In the genomic region with DNA sequence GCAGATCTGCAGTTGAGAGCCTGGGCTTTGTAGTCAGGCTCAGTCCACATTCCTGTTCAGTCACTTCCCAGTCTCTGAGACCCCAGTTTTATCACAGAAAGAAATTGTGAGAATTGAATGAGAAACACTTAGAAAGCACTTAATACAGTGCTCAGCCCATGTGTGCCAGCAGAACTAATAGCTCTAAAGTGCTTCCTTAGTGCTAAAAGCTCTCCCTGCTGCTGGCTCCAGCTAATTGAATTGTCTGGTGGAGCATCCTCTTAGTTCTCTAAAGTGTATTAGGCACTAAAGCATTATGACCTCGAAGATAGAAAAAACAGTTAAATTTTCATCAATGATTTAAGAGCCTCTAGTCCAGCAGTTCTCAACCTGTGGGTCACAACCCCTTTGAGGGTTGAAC, we compare ENCODE assay signal across 22 mouse cellular contexts. TPM values are rescaled to one million over a fixed set of nuclear protein-coding genes. Genes with fewer than 3 reads are reported as not detected.
A peak's percentile ranks its signal among the peaks of the same experiment; 100 is the strongest.
DNase-seq lines count a peak whose midpoint lies in the region; ATAC-seq and TF ChIP-seq lines count a peak whose summit lies in the region.
"Had no signal": no experiment of that assay in that cellular context is flagged by ENCODE, and none has a peak within 500 bp of the region (broad histone marks: within the 10 kb centered on the region; RNA-seq: fewer than 3 reads in every experiment).

No protein-coding gene starts in this region.

- no peak; the same call in 1 of the 2 replicates for ATAC-seq in forebrain, embryonic 14.5 days
- ATAC-seq in forebrain, embryonic 13.5 days: no peak
- peak; percentile 43; the same call in 1 of the 2 replicates for ATAC-seq in hindbrain, embryonic 13.5 days (ENCODE audit: low FRiP score)
- ATAC-seq in midbrain, postnatal 0 days (ENCODE audit: low FRiP score): no peak
- ATAC-seq: CD4-positive, CD25-positive, alpha-beta regulatory T cell, adult 4 months; inflammation-experienced regulatory T-cells, adult 6 months; intestine, postnatal 0 days had no signal

- H3K27me3 ChIP-seq in forebrain, embryonic 14.5 days (replicated peaks; ENCODE audit: control insufficient read depth, insufficient read depth, low read length): no peaks in the 10 kb centered on the region
- H3K27me3 ChIP-seq in forebrain, embryonic 13.5 days: no peaks in the 10 kb centered on the region
- H3K27me3 ChIP-seq in hindbrain, embryonic 13.5 days: no peaks in the 10 kb centered on the region
- no peaks in the 10 kb centered on the region for H3K27me3 ChIP-seq in hindbrain, embryonic 10.5 days (ENCODE audit: insufficient read depth, poor library complexity, severe bottlenecking)
- no peaks in the 10 kb centered on the region for H3K27me3 ChIP-seq in midbrain, postnatal 0 days (ENCODE audit: insufficient read depth, low read length)
- no peaks in the 10 kb centered on the region for H3K27me3 ChIP-seq in midbrain, embryonic 10.5 days (ENCODE audit: low read depth, poor library complexity, severe bottlenecking)
- H3K27me3 ChIP-seq: heart, embryonic 12.5 days; hindbrain, embryonic 12.5 days had no signal

- no peak overlapping the region for H3K9ac ChIP-seq in forebrain, embryonic 14.5 days (ENCODE audit: low read length)
- no peak overlapping the region for H3K9ac ChIP-seq in forebrain, embryonic 13.5 days
- no peak overlapping the region for H3K9ac ChIP-seq in hindbrain, embryonic 13.5 days
- H3K9ac ChIP-seq in midbrain, postnatal 0 days (replicated peaks; ENCODE audit: low read length, poor library complexity, severe bottlenecking): no peak overlapping the region
- H3K9ac ChIP-seq: heart, embryonic 12.5 days; hindbrain, embryonic 12.5 days had no signal

- no peak overlapping the region for H3K4me3 ChIP-seq in forebrain, embryonic 14.5 days (ENCODE audit: low read depth, low read length)
- H3K4me3 ChIP-seq in forebrain, embryonic 13.5 days: no peak overlapping the region
- no peak overlapping the region for H3K4me3 ChIP-seq in hindbrain, embryonic 13.5 days
- no peak overlapping the region for H3K4me3 ChIP-seq in hindbrain, embryonic 10.5 days
- no peak overlapping the region for H3K4me3 ChIP-seq in midbrain, postnatal 0 days (ENCODE audit: low read depth, low read length)
- no peak overlapping the region for H3K4me3 ChIP-seq in midbrain, embryonic 10.5 days
- H3K4me3 ChIP-seq: embryonic facial prominence, embryonic 10.5 days; gastrocnemius, adult 2 months; heart, embryonic 12.5 days; hindbrain, embryonic 12.5 days had no signal

- H3K36me3 ChIP-seq in forebrain, embryonic 14.5 days (ENCODE audit: control insufficient read depth, insufficient read depth, low read length): peaks cover 13% of the 10 kb centered on the region
- H3K36me3 ChIP-seq in forebrain, embryonic 13.5 days (ENCODE audit: poor library complexity, severe bottlenecking): peaks cover 24% of the 10 kb centered on the region
- H3K36me3 ChIP-seq in hindbrain, embryonic 13.5 days: peaks cover 13% of the 10 kb centered on the region
- H3K36me3 ChIP-seq in hindbrain, embryonic 10.5 days: peaks cover 72% of the 10 kb centered on the region
- no peaks in the 10 kb centered on the region; the same call in 1 of the 2 replicates for H3K36me3 ChIP-seq in midbrain, postnatal 0 days (ENCODE audit: insufficient read depth, low read length)
- peaks cover 82% of the 10 kb centered on the region for H3K36me3 ChIP-seq in midbrain, embryonic 10.5 days

- no peak overlapping the region for H3K27ac ChIP-seq in forebrain, embryonic 14.5 days (ENCODE audit: low read depth, low read length)
- H3K27ac ChIP-seq in forebrain, embryonic 13.5 days: no peak overlapping the region
- no peak overlapping the region for H3K27ac ChIP-seq in hindbrain, embryonic 13.5 days
- no peak overlapping the region for H3K27ac ChIP-seq in hindbrain, embryonic 10.5 days
- H3K27ac ChIP-seq in midbrain, postnatal 0 days (ENCODE audit: low read depth, low read length): no peak overlapping the region
- H3K27ac ChIP-seq in midbrain, embryonic 10.5 days (replicated peaks): no peak overlapping the region
- H3K27ac ChIP-seq: embryonic facial prominence, embryonic 10.5 days; hindbrain, embryonic 12.5 days had no signal

- TF ChIP-seq CTCF in midbrain, postnatal 0 days (IDR thresholded peaks at IDR 0.05): no peak

- 88% methylated on average over 1 of the region's 1 CpGs for WGBS in forebrain, embryonic 14.5 days
- WGBS in forebrain, embryonic 13.5 days: 80% methylated on average over 1 of the region's 1 CpGs
- WGBS in hindbrain, embryonic 13.5 days: 85% methylated on average over 1 of the region's 1 CpGs
- WGBS in hindbrain, embryonic 10.5 days: 81% methylated on average over 1 of the region's 1 CpGs
- WGBS in midbrain, postnatal 0 days: 96% methylated on average over 1 of the region's 1 CpGs
- WGBS in midbrain, embryonic 10.5 days: 89% methylated on average over 1 of the region's 1 CpGs

- H3K9me3 ChIP-seq in forebrain, embryonic 14.5 days (replicated peaks; ENCODE audit: control insufficient read depth, low read length): no peaks in the 10 kb centered on the region
- H3K9me3 ChIP-seq in forebrain, embryonic 13.5 days (replicated peaks): no peaks in the 10 kb centered on the region
- no peaks in the 10 kb centered on the region for H3K9me3 ChIP-seq in hindbrain, embryonic 13.5 days
- H3K9me3 ChIP-seq in hindbrain, embryonic 10.5 days: no peaks in the 10 kb centered on the region
- no peaks in the 10 kb centered on the region for H3K9me3 ChIP-seq in midbrain, postnatal 0 days (ENCODE audit: low read length)
- no peaks in the 10 kb centered on the region for H3K9me3 ChIP-seq in midbrain, embryonic 10.5 days (replicated peaks)
- H3K9me3 ChIP-seq: embryonic facial prominence, embryonic 10.5 days; G1E; heart, embryonic 12.5 days; hindbrain, embryonic 12.5 days had no signal

- no peaks in the 10 kb centered on the region for H3K4me1 ChIP-seq in forebrain, embryonic 14.5 days (ENCODE audit: control insufficient read depth, insufficient read depth, low read length)
- no peaks in the 10 kb centered on the region for H3K4me1 ChIP-seq in forebrain, embryonic 13.5 days
- H3K4me1 ChIP-seq in hindbrain, embryonic 13.5 days (replicated peaks): no peaks in the 10 kb centered on the region
- no peaks in the 10 kb centered on the region for H3K4me1 ChIP-seq in hindbrain, embryonic 10.5 days (replicated peaks)
- no peaks in the 10 kb centered on the region for H3K4me1 ChIP-seq in midbrain, postnatal 0 days (ENCODE audit: insufficient read depth, low read length)
- H3K4me1 ChIP-seq in midbrain, embryonic 10.5 days: no peaks in the 10 kb centered on the region
- H3K4me1 ChIP-seq: embryonic facial prominence, embryonic 10.5 days; hindbrain, embryonic 12.5 days had no signal

- no peak overlapping the region for H3K4me2 ChIP-seq in forebrain, embryonic 14.5 days (ENCODE audit: low read length)
- H3K4me2 ChIP-seq in forebrain, embryonic 13.5 days: no peak overlapping the region
- no peak overlapping the region for H3K4me2 ChIP-seq in hindbrain, embryonic 13.5 days
- H3K4me2 ChIP-seq in midbrain, postnatal 0 days (ENCODE audit: low read depth, low read length, poor library complexity, severe bottlenecking): no peak overlapping the region
- H3K4me2 ChIP-seq: heart, embryonic 12.5 days; hindbrain, embryonic 12.5 days had no signal

- peak; percentile 14 for DNase-seq in forebrain, embryonic 14.5 days (ENCODE audit: low spot score)
- DNase-seq in hindbrain, embryonic 10.5 days (ENCODE audit: low spot score): no peak
- peak; percentile 28 for DNase-seq in midbrain, postnatal 0 days (ENCODE audit: low spot score)
- no peak for DNase-seq in midbrain, embryonic 10.5 days (ENCODE audit: low spot score)
- peak; percentile 57 for DNase-seq in retina, embryonic 14.5 days (ENCODE audit: low spot score)
- no peak for DNase-seq in layer of hippocampus, postnatal 36 days
- DNase-seq: adrenal gland, adult 2 months; adrenal gland, postnatal 25 days; B cell, adult 2 months; cerebellum, adult 2 months; cerebellum, postnatal 10 days; gastrocnemius, adult 2 months; gastrocnemius, postnatal 25 days had no signal

RNA-seq across cellular contexts. Expression of a gene that starts 19.2 kb away (rescaled TPM):
- polyA plus RNA-seq in forebrain, embryonic 14.5 days (2014; fragmentation: Nextera tagmentation; extraction: Ambion mirVana): 35.4 and 38.9 TPM in 2 replicates
- polyA plus RNA-seq in forebrain, embryonic 13.5 days (2015; fragmentation: Nextera tagmentation; extraction: Ambion mirVana): 25.2 and 26.4 TPM in 2 replicates
- 27.4 and 29.5 TPM in 2 replicates for polyA plus RNA-seq in hindbrain, embryonic 13.5 days (2015; fragmentation: Nextera tagmentation; extraction: Ambion mirVana)
- 27.0 and 27.1 TPM in 2 replicates for polyA plus RNA-seq in hindbrain, embryonic 10.5 days (2016; fragmentation: Nextera tagmentation; extraction: Ambion mirVana)
- 33.6 and 36.7 TPM in 2 replicates for total RNA-seq in midbrain, postnatal 0 days (2014; rRNA removed)
- polyA plus RNA-seq in midbrain, postnatal 0 days (2015; fragmentation: Nextera tagmentation; extraction: Ambion mirVana): 24.6 and 28.3 TPM in 2 replicates
- 27.1 and 28.5 TPM in 2 replicates for polyA plus RNA-seq in midbrain, embryonic 10.5 days (2016; fragmentation: Nextera tagmentation; extraction: Ambion mirVana)
- total RNA-seq in layer of hippocampus, postnatal 36 days (2021): 10 to 100 TPM; 36.5 to 39.2 TPM

RNA-seq across cellular contexts. Expression of a gene that starts 35.3 kb away (rescaled TPM):
- 34.5 and 39.5 TPM in 2 replicates for polyA plus RNA-seq in forebrain, embryonic 14.5 days (2014; fragmentation: Nextera tagmentation; extraction: Ambion mirVana)
- 38.3 and 40.1 TPM in 2 replicates for polyA plus RNA-seq in forebrain, embryonic 13.5 days (2015; fragmentation: Nextera tagmentation; extraction: Ambion mirVana)
- 33.0 and 35.6 TPM in 2 replicates for polyA plus RNA-seq in hindbrain, embryonic 13.5 days (2015; fragmentation: Nextera tagmentation; extraction: Ambion mirVana)
- 42.1 and 54.9 TPM in 2 replicates for polyA plus RNA-seq in hindbrain, embryonic 10.5 days (2016; fragmentation: Nextera tagmentation; extraction: Ambion mirVana)
- 43.9 and 46.1 TPM in 2 replicates for total RNA-seq in midbrain, postnatal 0 days (2014; rRNA removed)
- polyA plus RNA-seq in midbrain, postnatal 0 days (2015; fragmentation: Nextera tagmentation; extraction: Ambion mirVana): 16.2 and 17.5 TPM in 2 replicates
- 41.8 and 46.7 TPM in 2 replicates for polyA plus RNA-seq in midbrain, embryonic 10.5 days (2016; fragmentation: Nextera tagmentation; extraction: Ambion mirVana)
- 10 to 100 TPM; 20.1 to 24.7 TPM for total RNA-seq in layer of hippocampus, postnatal 36 days (2021)

RNA-seq across cellular contexts. Expression of a gene that starts 49.2 kb away (rescaled TPM):
- polyA plus RNA-seq in forebrain, embryonic 14.5 days (2014; fragmentation: Nextera tagmentation; extraction: Ambion mirVana): 3.1 and 4.1 TPM in 2 replicates
- 1.3 and 2.4 TPM in 2 replicates for polyA plus RNA-seq in forebrain, embryonic 13.5 days (2015; fragmentation: Nextera tagmentation; extraction: Ambion mirVana)
- 6.2 and 6.7 TPM in 2 replicates for polyA plus RNA-seq in hindbrain, embryonic 13.5 days (2015; fragmentation: Nextera tagmentation; extraction: Ambion mirVana)
- polyA plus RNA-seq in hindbrain, embryonic 10.5 days (2016; fragmentation: Nextera tagmentation; extraction: Ambion mirVana): 2.6 and 3.3 TPM in 2 replicates
- 14.2 and 17.5 TPM in 2 replicates for total RNA-seq in midbrain, postnatal 0 days (2014; rRNA removed)
- polyA plus RNA-seq in midbrain, postnatal 0 days (2015; fragmentation: Nextera tagmentation; extraction: Ambion mirVana): 9.5 and 11.5 TPM in 2 replicates
- polyA plus RNA-seq in midbrain, embryonic 10.5 days (2016; fragmentation: Nextera tagmentation; extraction: Ambion mirVana): 2.4 and 4.2 TPM in 2 replicates
- 1 to 10 TPM; 2.2 to 2.6 TPM for total RNA-seq in layer of hippocampus, postnatal 36 days (2021)

RNA-seq across cellular contexts. Expression of a gene that starts 58.7 kb away (rescaled TPM):
- polyA plus RNA-seq in forebrain, embryonic 14.5 days (2014; fragmentation: Nextera tagmentation; extraction: Ambion mirVana): 14.8 and 21.8 TPM in 2 replicates
- 13.2 and 13.3 TPM in 2 replicates for polyA plus RNA-seq in forebrain, embryonic 13.5 days (2015; fragmentation: Nextera tagmentation; extraction: Ambion mirVana)
- 19.9 and 21.1 TPM in 2 replicates for polyA plus RNA-seq in hindbrain, embryonic 13.5 days (2015; fragmentation: Nextera tagmentation; extraction: Ambion mirVana)
- polyA plus RNA-seq in hindbrain, embryonic 10.5 days (2016; fragmentation: Nextera tagmentation; extraction: Ambion mirVana): 15.4 and 16.3 TPM in 2 replicates
- total RNA-seq in midbrain, postnatal 0 days (2014; rRNA removed): 7.5 and 8.3 TPM in 2 replicates
- polyA plus RNA-seq in midbrain, postnatal 0 days (2015; fragmentation: Nextera tagmentation; extraction: Ambion mirVana): 7.4 and 8.0 TPM in 2 replicates
- polyA plus RNA-seq in midbrain, embryonic 10.5 days (2016; fragmentation: Nextera tagmentation; extraction: Ambion mirVana): 13.6 and 14.6 TPM in 2 replicates
- 1 to 10 TPM; 8.2 to 9.0 TPM for total RNA-seq in layer of hippocampus, postnatal 36 days (2021)

RNA-seq across cellular contexts. Expression of a gene that starts 58.7 kb away (rescaled TPM):
- polyA plus RNA-seq in forebrain, embryonic 14.5 days (2014; fragmentation: Nextera tagmentation; extraction: Ambion mirVana): 0.50 and 0.85 TPM in 2 replicates
- polyA plus RNA-seq in forebrain, embryonic 13.5 days (2015; fragmentation: Nextera tagmentation; extraction: Ambion mirVana): 0.44 and 0.58 TPM in 2 replicates
- polyA plus RNA-seq in hindbrain, embryonic 13.5 days (2015; fragmentation: Nextera tagmentation; extraction: Ambion mirVana): 1.1 and 1.2 TPM in 2 replicates
- 1.0 and 1.6 TPM in 2 replicates for polyA plus RNA-seq in hindbrain, embryonic 10.5 days (2016; fragmentation: Nextera tagmentation; extraction: Ambion mirVana)
- 0.52 and 0.77 TPM in 2 replicates for total RNA-seq in midbrain, postnatal 0 days (2014; rRNA removed)
- polyA plus RNA-seq in midbrain, postnatal 0 days (2015; fragmentation: Nextera tagmentation; extraction: Ambion mirVana): 0.83 and 0.85 TPM in 2 replicates
- 0.64 and 0.72 TPM in 2 replicates for polyA plus RNA-seq in midbrain, embryonic 10.5 days (2016; fragmentation: Nextera tagmentation; extraction: Ambion mirVana)
- 1 to 10 TPM; 1.0 TPM for total RNA-seq in layer of hippocampus, postnatal 36 days (2021)

Comparison
In these comparisons a context has a peak if more than half of its experiments do, and no peak if none do; other contexts are left out.
1. DNase-seq: peak in forebrain, embryonic 14.5 days (single experiment), midbrain, postnatal 0 days (single experiment) and retina, embryonic 14.5 days (single experiment); none in hindbrain, embryonic 10.5 days (single experiment), midbrain, embryonic 10.5 days (single experiment) and layer of hippocampus, postnatal 36 days (0 of 2).